Mouse (Mus musculus) liver, postnatal 0 days (tissue): ENCODE measurements around the gene Rest.

Experiments
- CTCF ChIP-seq: sonication (generic); IDR thresholded peaks from 2 replicates; pipeline ENCODE4 v1.5.1; 2016; ENCODE audit warnings: antibody characterized with exemption, low read depth
- EP300 ChIP-seq: IDR thresholded peaks from 2 replicates; pipeline ENCODE4 v1.6.1; 2016; ENCODE audit warnings: antibody characterized with exemption, low read depth, mild to moderate bottlenecking

DNA sequence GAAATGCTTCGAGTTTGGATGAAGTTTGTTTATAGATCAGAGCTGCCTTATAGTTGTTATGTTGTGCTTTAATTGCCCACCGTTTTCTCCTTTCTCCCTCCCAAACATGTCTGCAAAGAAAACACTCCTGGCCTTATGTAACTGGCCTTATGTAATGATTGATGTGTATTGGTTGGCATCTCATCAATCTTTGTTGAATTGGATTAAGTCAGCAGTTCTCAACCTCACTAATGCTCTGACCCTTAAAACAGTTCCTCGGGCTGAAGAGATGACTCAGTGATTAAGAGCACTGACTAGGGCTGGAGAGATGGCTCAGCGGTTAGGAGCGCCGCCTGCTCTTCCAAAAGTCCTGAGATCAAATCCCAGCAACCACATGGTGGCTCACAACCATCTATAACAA is 49.7 kb downstream of the Rest start:
- TF ChIP-seq EP300 (no peak), CTCF (no peak)
